Mouse (Mus musculus): Measurements from ENCODE around the gene Lgi1.

Gene Lgi1

GRCm38 (mm10) chr19:38264505-38265500, at the start of gene Lgi1:
Lgi1 (plus strand) TSS chr19:38264536.
- no peak for DNase-seq (ENCODE audit: low spot score)

- DNase-seq (ENCODE audit: low spot score): no peak
Measured at GRCm38 (mm10) chr19:38217696-38218095, 46.6 kb upstream of the Lgi1 start.

GRCm38 (mm10) chr19:38223356-38223904, 40.9 kb upstream of the Lgi1 start:
- no peak for DNase-seq (ENCODE audit: low spot score)

- peak; percentile 71 for DNase-seq (ENCODE audit: low spot score)
Measured at GRCm38 (mm10) chr19:38223905-38224684, 40.2 kb upstream of the Lgi1 start, which contains the start of gene Fra10ac1. Fra10ac1 (minus strand) TSS chr19:38224156.

GRCm38 (mm10) chr19:38224685-38225060, 39.7 kb upstream of the Lgi1 start:
- no peak for DNase-seq (ENCODE audit: low spot score)

GRCm38 (mm10) chr19:38228699-38229098, 35.6 kb upstream of the Lgi1 start:
- no peak for DNase-seq (ENCODE audit: low spot score)

GRCm38 (mm10) chr19:38232087-38232486, 32.2 kb upstream of the Lgi1 start:
- no peak for DNase-seq (ENCODE audit: low spot score)

- no peak for DNase-seq (ENCODE audit: low spot score)
Measured at GRCm38 (mm10) chr19:38232516-38232915, 31.8 kb upstream of the Lgi1 start.

GRCm38 (mm10) chr19:38236526-38236925, 27.8 kb upstream of the Lgi1 start:
- no peak for DNase-seq (ENCODE audit: low spot score)

- no peak for DNase-seq (ENCODE audit: low spot score)
Measured at GRCm38 (mm10) chr19:38237834-38238212, 26.5 kb upstream of the Lgi1 start.

GRCm38 (mm10) chr19:38238213-38238951, 26.0 kb upstream of the Lgi1 start:
- DNase-seq (ENCODE audit: low spot score): no peak

GRCm38 (mm10) chr19:38242314-38242852, 22.0 kb upstream of the Lgi1 start:
- DNase-seq (ENCODE audit: low spot score): no peak

- no peak for DNase-seq (ENCODE audit: low spot score)
Measured at GRCm38 (mm10) chr19:38244748-38245147, 19.6 kb upstream of the Lgi1 start.

- DNase-seq (ENCODE audit: low spot score): no peak
Measured at GRCm38 (mm10) chr19:38245361-38246176, 18.8 kb upstream of the Lgi1 start.

- DNase-seq (ENCODE audit: low spot score): no peak
Measured at GRCm38 (mm10) chr19:38246177-38246622, 18.1 kb upstream of the Lgi1 start.

- no peak for DNase-seq (ENCODE audit: low spot score)
Measured at GRCm38 (mm10) chr19:38249627-38250026, 14.7 kb upstream of the Lgi1 start.

GRCm38 (mm10) chr19:38253796-38254195, 10.5 kb upstream of the Lgi1 start:
- DNase-seq (ENCODE audit: low spot score): no peak

- DNase-seq (ENCODE audit: low spot score): no peak
Measured at GRCm38 (mm10) chr19:38258651-38259065, 5.7 kb upstream of the Lgi1 start.

- no peak for DNase-seq (ENCODE audit: low spot score)
Measured at GRCm38 (mm10) chr19:38259436-38259835, 4.9 kb upstream of the Lgi1 start.

- DNase-seq (ENCODE audit: low spot score): no peak
Measured at GRCm38 (mm10) chr19:38260346-38260745, 4.0 kb upstream of the Lgi1 start.

- DNase-seq (ENCODE audit: low spot score): no peak
Measured at GRCm38 (mm10) chr19:38261351-38261750, 3.0 kb upstream of the Lgi1 start.

Data from spleen, adult 12 weeks (tissue).